Mouse (Mus musculus): ENCODE results near the gene Ankrd27.

Ankrd27 gene

GRCm38 (mm10) chr7:35584068-35584785 is 1.8 kb upstream of the Ankrd27 start:
- no peak for DNase-seq (ENCODE audit: low spot score)

- no peak for DNase-seq (ENCODE audit: low spot score)
Observed at GRCm38 (mm10) chr7:35584786-35585190, 1.3 kb upstream of the Ankrd27 start.

DNA sequence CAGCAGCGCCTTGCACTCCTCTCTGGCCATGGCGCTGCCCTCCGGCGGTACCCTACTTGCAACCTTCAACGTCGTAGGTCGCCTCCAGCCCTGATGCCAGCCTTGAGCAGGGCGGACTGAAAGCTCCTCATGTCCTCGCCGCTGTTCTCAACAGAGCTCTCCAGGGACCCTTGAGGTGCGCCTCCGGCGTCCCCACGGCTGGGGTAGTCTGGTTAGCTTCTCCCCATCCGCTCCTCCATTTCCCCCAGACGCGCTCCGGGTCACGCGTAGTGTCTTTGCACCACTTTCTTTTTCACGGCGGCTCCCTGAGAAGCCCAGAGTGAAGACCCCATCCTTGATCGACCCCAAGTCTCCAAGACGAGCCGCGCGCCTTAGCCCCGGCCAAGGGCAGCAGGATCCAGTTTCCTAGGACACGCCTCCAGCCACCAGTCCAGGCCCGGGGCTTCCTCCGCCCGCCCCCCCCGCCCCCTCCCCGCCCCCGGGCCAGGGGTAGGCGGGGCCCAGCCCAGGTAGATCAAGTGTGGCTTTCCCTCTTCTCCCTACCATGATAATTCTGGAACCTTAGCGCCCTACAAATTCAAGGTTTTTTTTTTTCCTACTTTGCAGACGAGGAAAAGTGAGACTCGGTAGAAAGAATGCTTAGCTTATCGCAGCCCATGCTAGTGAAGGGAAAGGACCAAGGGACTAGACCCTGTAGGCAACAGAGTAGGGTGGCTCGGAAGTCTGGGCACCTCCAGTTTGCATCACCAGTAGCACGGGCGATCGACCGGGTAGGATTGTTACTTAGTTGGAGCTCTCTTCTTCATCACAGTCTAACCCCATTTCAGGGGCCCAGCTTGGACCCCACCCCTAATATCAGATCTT is 621 bp upstream of the Ankrd27 start, which contains the start of gene Rgs9bp:
Gene Rgs9bp, minus strand, starts transcription at position 392 of the 864 bp plus-strand sequence.
- DNase-seq (ENCODE audit: low spot score) = no peak

- no peak for DNase-seq (ENCODE audit: low spot score)
Observed at GRCm38 (mm10) chr7:35586906-35587445, 932 bp downstream of the Ankrd27 start.

- DNase-seq (ENCODE audit: low spot score) = no peak
Observed at GRCm38 (mm10) chr7:35587728-35588127, 1.7 kb downstream of the Ankrd27 start.

DNA sequence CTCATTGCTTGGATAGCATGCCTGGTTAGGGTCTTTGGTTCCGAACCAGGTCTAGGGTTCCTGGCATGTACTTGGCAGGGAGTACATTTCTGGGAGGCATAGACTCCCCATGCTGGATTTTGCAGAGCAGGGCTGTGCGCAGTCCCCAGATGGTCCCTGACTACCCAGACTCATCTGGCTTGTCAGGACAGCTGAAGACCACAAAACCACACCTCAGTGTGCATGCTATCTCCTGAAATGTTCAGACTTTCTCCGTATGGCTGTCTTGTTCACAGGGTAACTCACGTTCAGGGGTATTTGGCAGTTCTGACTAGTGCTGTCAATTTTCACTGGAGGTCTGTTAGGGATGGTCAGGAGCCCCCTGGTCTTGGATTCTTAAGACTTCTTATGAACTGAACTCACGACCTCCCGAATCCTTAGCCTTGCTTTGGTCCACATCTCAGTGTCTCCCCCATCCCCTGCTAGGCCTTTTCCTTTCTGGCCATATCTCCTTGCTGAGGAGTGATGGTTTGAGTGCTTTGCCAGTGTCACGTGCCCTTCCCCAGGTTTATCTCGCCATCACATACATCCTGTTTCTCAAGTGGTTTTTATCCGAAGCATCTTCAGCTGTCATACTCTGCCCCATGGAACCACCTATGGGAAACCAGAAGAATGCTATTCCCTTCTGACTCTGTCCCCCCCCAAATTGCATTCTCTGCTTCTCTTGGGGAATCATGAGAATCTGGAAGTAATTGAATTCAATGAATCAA is 2.8 kb downstream of the Ankrd27 start:
- no peak for DNase-seq (ENCODE audit: low spot score)

DNA sequence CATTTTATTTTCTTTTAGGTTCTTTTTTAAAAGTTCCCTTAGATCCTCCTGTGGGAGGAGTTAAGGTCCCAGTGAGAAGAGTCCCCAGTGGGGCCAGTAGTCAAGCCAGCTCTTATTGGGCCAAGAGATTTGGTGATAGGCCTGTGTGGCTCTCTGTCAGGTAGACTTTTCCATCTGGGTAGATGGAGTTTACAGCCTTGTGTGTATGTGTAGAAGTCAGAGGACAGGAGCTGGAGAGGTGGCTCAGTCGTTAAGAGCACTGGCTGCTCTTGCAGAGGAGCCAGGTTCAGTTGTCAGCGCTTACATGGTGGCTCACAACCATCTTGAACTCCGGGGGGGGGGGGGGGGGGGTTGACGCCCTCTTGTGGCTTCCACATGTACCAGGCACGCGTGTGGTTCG is 3.4 kb downstream of the Ankrd27 start:
- DNase-seq (ENCODE audit: low spot score) = no peak

- DNase-seq (ENCODE audit: low spot score) = no peak
Observed at GRCm38 (mm10) chr7:35590731-35591191, 4.7 kb downstream of the Ankrd27 start.

GRCm38 (mm10) chr7:35594311-35594710 is 8.3 kb downstream of the Ankrd27 start:
- no peak for DNase-seq (ENCODE audit: low spot score)

- DNase-seq (ENCODE audit: low spot score) = no peak
Observed at GRCm38 (mm10) chr7:35599492-35599891, 13.4 kb downstream of the Ankrd27 start.

GRCm38 (mm10) chr7:35600031-35600430 is 14.0 kb downstream of the Ankrd27 start:
- no peak for DNase-seq (ENCODE audit: low spot score)

- DNase-seq (ENCODE audit: low spot score) = no peak
Observed at GRCm38 (mm10) chr7:35601106-35601505, 15.1 kb downstream of the Ankrd27 start.

DNA sequence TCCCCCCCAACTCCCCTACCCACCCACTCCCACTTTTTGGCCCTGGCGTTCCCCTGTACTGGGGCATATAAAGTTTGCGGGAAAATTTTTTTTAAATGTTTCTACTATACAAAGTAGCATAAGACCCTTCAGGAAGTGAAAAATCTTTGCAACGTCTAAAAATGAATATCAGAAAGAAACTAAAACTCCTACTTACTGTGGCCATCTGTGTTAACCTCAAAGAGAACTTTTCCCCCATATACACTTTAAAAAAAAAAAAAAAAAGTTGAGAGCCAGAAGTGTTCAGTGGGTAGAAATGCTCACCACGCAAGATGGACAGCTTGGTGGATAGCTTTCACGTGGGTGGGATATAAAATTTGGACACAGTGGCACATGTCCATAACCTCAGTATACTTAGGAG is 16.7 kb downstream of the Ankrd27 start:
- DNase-seq (ENCODE audit: low spot score) = no peak

DNA sequence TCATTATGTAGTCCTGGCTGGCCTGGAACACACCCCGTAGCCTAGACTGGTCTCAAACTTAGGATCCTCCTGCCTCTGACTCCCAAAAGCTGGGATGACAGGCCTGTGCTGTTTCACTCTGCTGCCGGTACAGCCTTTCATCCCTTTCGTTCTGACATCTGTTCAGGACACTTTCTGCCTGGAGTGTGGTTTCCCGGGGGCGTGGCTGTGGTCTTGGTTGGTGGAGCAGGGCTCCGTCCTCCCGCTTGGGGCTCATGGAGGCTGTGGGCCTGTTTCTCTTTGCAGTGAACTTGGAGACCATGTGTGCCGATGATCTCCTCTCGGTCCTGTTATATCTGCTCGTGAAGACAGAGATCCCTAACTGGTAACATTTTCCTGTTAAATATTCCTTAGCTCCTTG is 20.8 kb downstream of the Ankrd27 start:
- DNase-seq (ENCODE audit: low spot score) = no peak

DNA sequence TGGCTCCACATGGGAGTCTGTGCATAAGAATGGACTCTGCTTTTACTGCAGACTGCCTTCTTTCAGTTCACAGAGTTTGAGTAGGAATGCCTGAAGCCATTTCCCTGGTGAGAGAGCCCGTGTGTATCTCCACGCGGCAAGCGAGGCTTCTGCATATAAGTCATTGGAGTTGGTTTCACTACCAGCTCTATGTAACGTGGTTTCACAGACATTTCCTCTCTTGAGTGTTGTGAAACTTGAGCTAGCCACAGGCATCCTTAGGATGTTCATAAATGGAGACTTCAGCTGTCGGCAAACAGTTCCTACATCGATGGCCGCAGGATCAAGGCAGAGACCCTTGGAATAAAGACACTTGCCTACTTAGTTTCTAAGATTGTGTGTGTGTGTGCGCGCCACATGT is 23.2 kb downstream of the Ankrd27 start:
- DNase-seq (ENCODE audit: low spot score) = no peak

DNA sequence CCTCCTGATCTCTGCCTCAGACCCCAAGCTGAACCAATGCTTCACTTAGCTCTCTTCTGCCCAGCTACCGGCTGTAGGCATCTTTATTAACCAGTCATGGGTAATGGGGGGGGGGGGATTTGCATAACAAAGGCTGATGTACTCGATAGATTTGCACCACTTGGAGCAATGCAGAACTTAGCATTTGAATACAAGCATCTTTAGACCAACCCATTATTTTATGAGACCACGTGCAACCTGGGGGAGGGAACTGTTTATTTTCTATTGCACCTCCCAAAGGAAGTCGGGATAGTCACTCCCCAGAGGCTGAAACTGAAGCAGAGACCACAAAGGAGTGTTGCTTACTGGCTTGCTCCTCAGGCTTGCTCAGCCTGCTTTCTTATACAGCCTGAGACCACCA is 31.5 kb downstream of the Ankrd27 start:
- DNase-seq (ENCODE audit: low spot score) = no peak

- DNase-seq (ENCODE audit: low spot score) = no peak
Observed at GRCm38 (mm10) chr7:35622626-35623025, 36.6 kb downstream of the Ankrd27 start.

DNA sequence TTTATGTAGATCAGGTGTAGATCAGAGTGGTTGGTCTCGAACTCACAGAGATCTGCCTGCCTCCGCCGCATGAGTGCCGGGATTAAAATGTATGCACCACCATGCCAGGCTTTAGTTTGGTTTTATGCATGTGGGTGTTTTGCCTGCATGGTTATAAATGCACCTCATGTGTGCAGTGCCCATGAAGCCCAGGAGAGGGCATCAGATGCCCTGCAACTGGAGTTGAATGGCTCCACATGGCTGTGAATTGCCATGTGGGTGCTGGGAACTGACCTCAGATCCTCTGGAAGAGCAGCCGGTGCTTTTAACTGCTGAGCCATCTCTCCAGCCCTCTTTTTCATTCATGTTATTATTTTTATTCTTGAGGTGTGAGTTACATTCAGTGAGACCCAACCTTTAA is 40.0 kb downstream of the Ankrd27 start:
- no peak for DNase-seq (ENCODE audit: low spot score)

- DNase-seq (ENCODE audit: low spot score) = no peak
Observed at GRCm38 (mm10) chr7:35627371-35627770, 41.3 kb downstream of the Ankrd27 start.

- DNase-seq (ENCODE audit: low spot score) = no peak
Observed at GRCm38 (mm10) chr7:35628496-35628895, 42.5 kb downstream of the Ankrd27 start.

GRCm38 (mm10) chr7:35636229-35636628 is 50.2 kb downstream of the Ankrd27 start:
- no peak for DNase-seq (ENCODE audit: low spot score)

DNA sequence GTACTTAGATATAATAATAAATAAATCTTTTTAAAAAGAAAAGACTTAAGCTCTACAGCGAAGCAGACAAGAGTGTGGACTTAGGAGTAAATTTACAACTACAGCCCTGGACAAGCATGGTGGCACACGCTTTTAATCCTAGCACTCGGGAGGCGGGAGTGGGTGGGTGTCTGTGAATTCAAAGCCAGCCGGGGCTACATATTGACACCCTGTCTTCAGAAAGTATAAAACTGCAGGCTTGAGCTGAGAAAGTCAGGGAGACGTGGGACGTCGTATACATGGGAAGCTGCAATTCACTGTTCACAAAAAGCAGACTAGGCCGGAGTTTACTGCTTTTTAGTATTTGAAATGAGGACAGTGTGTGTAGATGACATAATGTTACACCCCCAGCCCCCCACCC is 50.8 kb downstream of the Ankrd27 start:
- DNase-seq (ENCODE audit: low spot score) = no peak
